Mouse (Mus musculus) brain, embryonic 14.5 days (tissue): ENCODE measurements around the gene E030030I06Rik. TPM values are rescaled to one million over a fixed set of nuclear protein-coding genes. Genes with fewer than 3 reads are reported as not detected.
"Not testable (repeated sequence)": the region's sequence is repeated elsewhere in the genome, so short reads cannot be mapped to it uniquely, and the experiment has no call there.

Source experiments
- DNase-seq: peaks from one replicate; pipeline ENCODE4 v3.0.0-alpha.2; 2011; ENCODE audit warnings: low read depth
- CTCF ChIP-seq: fragments of 200-500 bp; IDR thresholded peaks from 2 replicates; pipeline ENCODE4 v1.5.1; 2012; ENCODE audit warnings: inconsistent platforms, mild to moderate bottlenecking, moderate library complexity, borderline replicate concordance; ENCODE audit not compliant: insufficient read depth, insufficient read length; ENCODE audit errors: extremely low read depth
- POLR2A ChIP-seq: fragments of 200-500 bp; IDR thresholded peaks from 2 replicates; pipeline ENCODE4 v1.6.1; 2012; ENCODE audit warnings: mild to moderate bottlenecking, inconsistent platforms, borderline replicate concordance; ENCODE audit not compliant: poor library complexity, insufficient read depth, insufficient read length, severe bottlenecking; ENCODE audit errors: extremely low read depth
- polyA plus RNA-seq: library from polyadenylated mRNA; depleted of rRNA; stranded (reverse); fragments of >200 nt; gene quantifications from 2 replicates; pipeline ENCODE4 v1.2.3, GENCODE M21; 2012; rRNA removed

The E030030I06Rik gene
- polyA plus RNA-seq, 1 experiment = 3.4 TPM

DNA sequence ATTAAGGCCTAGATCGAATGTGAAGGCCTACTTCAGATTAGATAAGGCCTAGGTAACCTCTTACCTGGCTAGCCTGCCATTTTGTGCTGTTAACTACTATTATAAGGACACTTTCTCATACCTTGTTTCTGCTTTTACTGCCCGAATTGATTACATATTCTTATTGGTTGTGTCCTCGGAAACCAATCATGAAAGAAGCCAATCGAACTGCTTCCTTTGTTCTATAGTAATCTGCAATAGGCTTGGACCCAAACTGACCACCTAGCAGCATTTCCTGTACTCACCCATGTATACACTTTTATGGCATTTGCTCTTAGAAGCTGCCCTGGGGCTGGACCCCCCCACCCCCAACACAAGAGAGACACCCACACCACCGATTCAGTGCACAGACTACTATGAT is 6.1 kb downstream of the E030030I06Rik start:
- no peak for TF ChIP-seq POLR2A
- TF ChIP-seq CTCF = no peak
- DNase-seq = no peak

DNA sequence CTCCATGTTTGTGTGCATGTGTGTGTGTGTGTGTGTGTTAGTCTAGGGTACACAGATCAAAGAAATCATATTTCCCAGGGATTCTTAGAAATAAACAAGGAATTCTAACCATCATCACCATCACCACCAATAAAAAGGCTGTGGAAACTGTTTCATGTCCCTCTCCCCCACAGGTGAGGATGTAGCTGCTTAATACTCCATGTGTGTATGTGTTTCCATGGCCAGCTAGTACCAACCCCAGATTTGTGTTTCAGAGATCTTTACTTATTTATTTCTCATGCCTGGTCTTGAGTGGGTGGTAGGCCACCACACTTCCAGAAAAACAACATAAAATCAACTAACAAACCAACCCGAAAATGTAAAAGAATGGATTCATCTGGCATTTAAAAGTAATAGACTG is 6.9 kb downstream of the E030030I06Rik start:
- peak; percentile 71 for DNase-seq

DNA sequence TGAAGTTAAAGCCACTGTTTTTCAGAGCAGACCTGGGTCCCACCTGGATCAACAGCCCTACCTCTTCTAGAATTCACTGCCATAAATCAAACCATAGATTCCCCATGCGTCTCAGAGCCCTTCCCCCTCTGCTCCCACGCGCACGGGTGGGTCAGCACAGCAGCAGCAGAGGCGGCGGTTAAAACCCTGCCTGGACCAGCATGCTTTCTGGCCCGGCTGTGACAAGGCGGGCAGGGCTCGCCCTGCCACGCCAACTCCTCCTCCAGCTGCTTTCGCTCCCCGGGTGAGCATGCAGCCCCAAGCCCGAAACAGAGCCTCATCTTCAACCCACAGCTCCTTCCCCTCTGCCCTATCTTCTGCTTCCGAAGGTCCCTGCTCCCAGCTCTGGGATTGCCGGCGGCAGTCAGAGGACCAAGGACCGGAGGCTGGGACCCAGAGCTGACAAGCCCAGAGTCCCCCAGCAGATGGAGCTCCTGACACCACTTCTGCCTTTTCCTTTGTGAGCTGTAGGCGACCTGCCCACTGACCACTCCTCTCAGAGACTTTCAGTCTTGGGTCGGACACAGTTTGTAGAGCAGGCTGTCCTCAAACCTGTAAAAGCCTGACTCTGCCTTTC is 8.3 kb downstream of the E030030I06Rik start:
- peak; percentile 84 for DNase-seq
- TF ChIP-seq CTCF = peak; percentile 71
- no peak for TF ChIP-seq POLR2A

DNA sequence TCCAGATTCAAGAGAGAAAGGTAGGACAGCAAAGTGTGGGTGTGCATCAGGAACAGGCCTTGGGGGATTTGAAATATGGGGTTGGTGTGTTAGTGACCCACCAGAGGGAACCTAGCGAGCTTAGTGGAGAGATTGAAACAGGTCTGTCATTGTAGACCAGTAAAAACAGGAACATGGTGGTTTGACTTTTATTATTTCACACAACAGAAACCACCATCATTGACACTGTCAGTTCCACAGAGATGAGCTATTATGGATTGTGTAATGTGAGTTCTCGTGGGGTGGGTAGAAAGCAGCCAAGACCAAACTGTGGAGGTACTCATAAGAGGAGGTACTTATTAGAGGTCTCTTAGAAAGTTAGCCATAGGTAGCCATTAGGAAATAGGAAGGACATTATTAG is 74.5 kb downstream of the E030030I06Rik start:
- TF ChIP-seq CTCF = no peak
- no peak for TF ChIP-seq POLR2A
- no peak for DNase-seq

DNA sequence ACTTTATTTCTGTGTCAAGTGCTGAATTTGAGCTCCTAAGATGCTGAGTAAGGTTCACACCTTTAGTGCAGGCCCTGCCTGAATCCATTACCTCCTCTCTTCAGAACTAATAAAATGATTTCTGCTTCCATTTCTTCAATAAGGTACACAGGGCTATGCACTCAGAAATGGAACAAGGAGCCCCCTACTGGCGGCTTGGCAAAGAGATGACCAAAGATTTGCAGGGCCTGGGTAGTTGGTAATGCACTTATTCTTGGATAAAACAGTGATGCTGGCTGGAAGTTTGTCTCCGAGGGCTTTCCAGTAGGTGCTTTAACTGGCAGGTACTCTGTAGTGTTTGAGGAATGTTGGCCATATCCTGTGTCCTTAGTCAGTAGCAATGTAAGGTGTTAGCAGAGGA is 76.3 kb downstream of the E030030I06Rik start:
- no peak for DNase-seq
- no peak; the same call in 1 of the 2 replicates for TF ChIP-seq CTCF
- TF ChIP-seq POLR2A = no peak

DNA sequence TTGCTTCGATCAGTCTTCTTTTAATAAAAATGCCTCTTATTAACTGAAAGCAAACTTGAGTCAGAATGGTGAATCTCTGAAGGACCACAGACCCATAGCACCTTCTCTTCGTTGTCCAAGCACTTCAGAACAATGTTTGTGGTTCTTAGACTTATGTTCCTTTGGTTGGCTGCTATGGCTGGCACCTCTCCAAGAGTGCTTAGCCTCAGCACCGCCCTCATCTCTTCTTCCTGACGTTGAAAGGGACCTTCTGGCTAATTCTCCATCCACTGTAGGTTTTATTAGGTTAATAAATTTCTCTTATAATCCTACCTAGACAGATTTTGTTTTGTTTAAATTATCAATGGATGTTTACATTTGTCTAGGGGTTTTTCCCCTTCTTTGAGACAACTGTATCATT is 78.5 kb downstream of the E030030I06Rik start:
- DNase-seq = no peak
- TF ChIP-seq POLR2A (no peak), CTCF (no peak)

DNA sequence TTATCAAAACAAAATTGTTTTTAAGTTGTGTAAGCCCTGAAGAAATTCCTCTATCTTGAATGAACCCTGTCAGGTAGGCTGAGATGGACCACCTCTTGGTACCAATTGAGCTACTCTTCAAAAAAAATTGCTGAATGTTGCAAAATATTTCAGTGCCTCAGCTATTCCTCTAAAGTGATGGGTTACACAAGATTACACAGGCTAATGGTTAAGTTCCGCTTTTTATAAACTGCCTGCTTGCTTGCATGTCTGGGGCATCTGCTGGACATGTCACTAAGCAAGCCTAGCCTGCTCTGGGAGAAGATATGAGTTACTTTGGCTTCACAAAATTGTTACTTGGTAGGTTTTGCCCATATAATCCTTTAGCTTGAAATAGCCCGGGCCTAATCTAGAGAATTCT is 78.9 kb downstream of the E030030I06Rik start:
- no peak for TF ChIP-seq POLR2A
- TF ChIP-seq CTCF = no peak
- DNase-seq = no peak

DNA sequence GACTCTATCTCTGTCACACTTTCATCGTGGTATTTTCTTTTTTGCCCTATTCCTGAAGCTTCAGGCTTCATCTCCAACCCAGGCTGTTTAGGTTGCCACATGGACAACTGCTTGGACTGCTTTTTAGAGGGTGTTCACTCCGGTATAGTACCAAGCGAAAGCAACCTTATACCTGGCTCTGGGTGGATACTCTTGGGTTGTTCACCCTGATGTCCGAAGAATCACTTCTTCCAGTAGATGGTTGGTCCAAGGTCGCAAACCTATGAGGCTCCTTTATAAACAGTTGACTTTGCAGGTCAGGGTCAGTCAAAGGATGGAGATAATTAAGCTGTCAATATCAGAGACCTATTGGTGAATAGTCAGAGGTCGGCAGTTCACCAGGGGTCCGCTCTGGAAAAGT is 81.1 kb downstream of the E030030I06Rik start, which contains the start of gene 4930444G20Rik:
4930444G20Rik (minus strand) TSS at position 101 of the 400 bp plus-strand sequence.
- not testable (repeated sequence) for DNase-seq

Other genes with a start within 250 kb of the E030030I06Rik start
- gene 4930444G20Rik, start 81.2 kb downstream of the E030030I06Rik start, polyA plus RNA-seq = not detected in 2 replicates
- gene Raet1e, start 9.3 kb upstream of the E030030I06Rik start, polyA plus RNA-seq = 1.1 TPM in 2 replicates
- gene H60b, start 9.3 kb upstream of the E030030I06Rik start, polyA plus RNA-seq = 0.78 and 0.93 TPM in 2 replicates
- gene Raet1d, start 211.3 kb upstream of the E030030I06Rik start, polyA plus RNA-seq = 1.4 and 1.8 TPM in 2 replicates